Mouse (Mus musculus): ENCODE measurements at regions not wholly inside any gene's neighbourhood (a gene's known extent, or its start where the extent isn't known, plus 50 kb on each side); places are given as distances from the start of the nearest gene placed in this dataset.

GRCm38 (mm10) chr9:113601451-113601850, 106.6 kb downstream of the Pdcd6ip start:
- Histone ChIP-seq H3K9ac (no peak overlapping the region), H3K27me3 (no peaks in the 10 kb centered on the region), H3K4me2 (replicated peaks) (no peak overlapping the region), H3K27ac (no peak overlapping the region), H3K4me1 (no peaks in the 10 kb centered on the region), H3K36me3 (no peaks in the 10 kb centered on the region), H3K4me3 (no peak overlapping the region), H3K9me3 (no peaks in the 10 kb centered on the region)
- no peak for ATAC-seq (ENCODE audit: insufficient number of reproducible peaks, insufficient read depth, low FRiP score, low TSS enrichment)
- 11% methylated on average over 5 of the region's 5 CpGs for WGBS

- WGBS, result 58% methylated on average over 6 of the region's 6 CpGs
- no peak for ATAC-seq (ENCODE audit: insufficient number of reproducible peaks, insufficient read depth, low FRiP score, low TSS enrichment)
Measured at GRCm38 (mm10) chr9:113587260-113587659, 120.8 kb downstream of the Pdcd6ip start.

GRCm38 (mm10) chr9:113586477-113586876, 121.6 kb downstream of the Pdcd6ip start:
- Histone ChIP-seq H3K4me2 (replicated peaks) (no peak overlapping the region), H3K4me3 (no peak overlapping the region), H3K4me1 (no peaks in the 10 kb centered on the region), H3K36me3 (no peaks in the 10 kb centered on the region), H3K9me3 (no peaks in the 10 kb centered on the region), H3K9ac (no peak overlapping the region), H3K27ac (no peak overlapping the region), H3K27me3 (no peaks in the 10 kb centered on the region)
- 89% methylated on average over 4 of the region's 4 CpGs for WGBS
- no peak for ATAC-seq (ENCODE audit: insufficient number of reproducible peaks, insufficient read depth, low FRiP score, low TSS enrichment)

More at GRCm38 (mm10) chr9:113587260-113587659, 120.8 kb downstream of the Pdcd6ip start:
- Histone ChIP-seq H3K9ac (no peak overlapping the region), H3K9me3 (no peaks in the 10 kb centered on the region), H3K4me1 (no peaks in the 10 kb centered on the region), H3K36me3 (no peaks in the 10 kb centered on the region), H3K4me3 (no peak overlapping the region), H3K27ac (no peak overlapping the region), H3K4me2 (replicated peaks) (no peak overlapping the region), H3K27me3 (no peaks in the 10 kb centered on the region)

GRCm38 (mm10) chr9:113578221-113578620, 129.8 kb downstream of the Pdcd6ip start:
- H3K4me2 ChIP-seq (replicated peaks), result no peak overlapping the region
- 74% methylated on average over 9 of the region's 9 CpGs for WGBS
- H3K27me3 ChIP-seq, result no peaks in the 10 kb centered on the region
- ATAC-seq (ENCODE audit: insufficient number of reproducible peaks, insufficient read depth, low FRiP score, low TSS enrichment), result no peak
- no peaks in the 10 kb centered on the region for H3K36me3 ChIP-seq
- H3K4me3 ChIP-seq, result no peak overlapping the region
- H3K4me1 ChIP-seq, result no peaks in the 10 kb centered on the region
- no peak overlapping the region for H3K9ac ChIP-seq
- no peak overlapping the region for H3K27ac ChIP-seq
- H3K9me3 ChIP-seq, result no peaks in the 10 kb centered on the region

GRCm38 (mm10) chr9:113568849-113569248, 139.2 kb downstream of the Pdcd6ip start:
- no peak overlapping the region for H3K4me2 ChIP-seq (replicated peaks)
- H3K9me3 ChIP-seq, result no peaks in the 10 kb centered on the region
- H3K9ac ChIP-seq, result no peak overlapping the region
- no peak overlapping the region for H3K4me3 ChIP-seq
- no peaks in the 10 kb centered on the region for H3K4me1 ChIP-seq
- no peaks in the 10 kb centered on the region for H3K36me3 ChIP-seq
- no peak for ATAC-seq (ENCODE audit: insufficient number of reproducible peaks, insufficient read depth, low FRiP score, low TSS enrichment)
- 83% methylated on average over 1 of the region's 1 CpGs for WGBS
- H3K27me3 ChIP-seq, result no peaks in the 10 kb centered on the region
- H3K27ac ChIP-seq, result no peak overlapping the region

GRCm38 (mm10) chr9:113567705-113568104, 140.4 kb downstream of the Pdcd6ip start:
- no peak for ATAC-seq (ENCODE audit: insufficient number of reproducible peaks, insufficient read depth, low FRiP score, low TSS enrichment)
- no peaks in the 10 kb centered on the region for H3K27me3 ChIP-seq
- H3K9me3 ChIP-seq, result no peaks in the 10 kb centered on the region
- no peak overlapping the region for H3K9ac ChIP-seq
- no peak overlapping the region for H3K27ac ChIP-seq
- no peak overlapping the region for H3K4me3 ChIP-seq
- 70% methylated on average over 1 of the region's 1 CpGs for WGBS
- H3K4me2 ChIP-seq (replicated peaks), result no peak overlapping the region
- H3K36me3 ChIP-seq, result no peaks in the 10 kb centered on the region
- H3K4me1 ChIP-seq, result no peaks in the 10 kb centered on the region

- H3K9ac ChIP-seq, result no peak overlapping the region
- ATAC-seq (ENCODE audit: insufficient number of reproducible peaks, insufficient read depth, low FRiP score, low TSS enrichment), result no peak
- no peak overlapping the region for H3K4me3 ChIP-seq
- no peak overlapping the region for H3K27ac ChIP-seq
- no peaks in the 10 kb centered on the region for H3K9me3 ChIP-seq
- H3K27me3 ChIP-seq, result no peaks in the 10 kb centered on the region
- no peak overlapping the region for H3K4me2 ChIP-seq (replicated peaks)
- no peaks in the 10 kb centered on the region for H3K4me1 ChIP-seq
- 86% methylated on average over 3 of the region's 3 CpGs for WGBS
- H3K36me3 ChIP-seq, result no peaks in the 10 kb centered on the region
Measured at GRCm38 (mm10) chr9:113566620-113567019, 141.4 kb downstream of the Pdcd6ip start.

GRCm38 (mm10) chr9:113553911-113554310, 154.1 kb downstream of the Pdcd6ip start:
- no peaks in the 10 kb centered on the region for H3K36me3 ChIP-seq
- H3K4me1 ChIP-seq, result no peaks in the 10 kb centered on the region
- H3K9ac ChIP-seq, result no peak overlapping the region
- H3K27me3 ChIP-seq, result no peaks in the 10 kb centered on the region
- no peak overlapping the region for H3K4me3 ChIP-seq
- no peak for ATAC-seq (ENCODE audit: insufficient number of reproducible peaks, insufficient read depth, low FRiP score, low TSS enrichment)
- no peak overlapping the region for H3K27ac ChIP-seq
- 93% methylated on average over 12 of the region's 12 CpGs for WGBS
- H3K4me2 ChIP-seq (replicated peaks), result no peak overlapping the region
- H3K9me3 ChIP-seq, result no peaks in the 10 kb centered on the region

GRCm38 (mm10) chr9:113547458-113547857, 160.6 kb downstream of the Pdcd6ip start:
- no peak overlapping the region for H3K4me3 ChIP-seq
- H3K4me1 ChIP-seq, result no peaks in the 10 kb centered on the region
- H3K36me3 ChIP-seq, result no peaks in the 10 kb centered on the region
- WGBS, result 84% methylated on average over 3 of the region's 3 CpGs
- no peak overlapping the region for H3K27ac ChIP-seq
- H3K9me3 ChIP-seq, result no peaks in the 10 kb centered on the region
- no peak for ATAC-seq (ENCODE audit: insufficient number of reproducible peaks, insufficient read depth, low FRiP score, low TSS enrichment)
- no peaks in the 10 kb centered on the region for H3K27me3 ChIP-seq
- no peak overlapping the region for H3K9ac ChIP-seq
- H3K4me2 ChIP-seq (replicated peaks), result no peak overlapping the region

GRCm38 (mm10) chr9:113528586-113528985, 179.5 kb downstream of the Pdcd6ip start:
- Histone ChIP-seq H3K4me1 (no peaks in the 10 kb centered on the region), H3K27ac (no peak overlapping the region), H3K27me3 (no peaks in the 10 kb centered on the region), H3K36me3 (no peaks in the 10 kb centered on the region), H3K4me3 (no peak overlapping the region), H3K9me3 (no peaks in the 10 kb centered on the region), H3K4me2 (replicated peaks) (no peak overlapping the region), H3K9ac (no peak overlapping the region)
- WGBS, result 78% methylated on average over 2 of the region's 2 CpGs
- ATAC-seq (ENCODE audit: insufficient number of reproducible peaks, insufficient read depth, low FRiP score, low TSS enrichment), result no peak

GRCm38 (mm10) chr9:113524307-113524706, 183.8 kb downstream of the Pdcd6ip start:
- Histone ChIP-seq H3K9ac (no peak overlapping the region), H3K36me3 (no peaks in the 10 kb centered on the region), H3K4me2 (replicated peaks) (no peak overlapping the region), H3K9me3 (no peaks in the 10 kb centered on the region), H3K27me3 (no peaks in the 10 kb centered on the region), H3K4me3 (no peak overlapping the region), H3K4me1 (no peaks in the 10 kb centered on the region), H3K27ac (no peak overlapping the region)
- ATAC-seq (ENCODE audit: insufficient number of reproducible peaks, insufficient read depth, low FRiP score, low TSS enrichment), result no peak
- 75% methylated on average over 3 of the region's 3 CpGs for WGBS

GRCm38 (mm10) chr9:113523173-113523572, 184.9 kb downstream of the Pdcd6ip start:
- 91% methylated on average over 2 of the region's 2 CpGs for WGBS
- Histone ChIP-seq H3K4me1 (no peaks in the 10 kb centered on the region), H3K9me3 (no peaks in the 10 kb centered on the region), H3K4me2 (replicated peaks) (no peak overlapping the region), H3K27ac (no peak overlapping the region), H3K4me3 (no peak overlapping the region), H3K9ac (no peak overlapping the region), H3K27me3 (no peaks in the 10 kb centered on the region), H3K36me3 (no peaks in the 10 kb centered on the region)
- no peak for ATAC-seq (ENCODE audit: insufficient number of reproducible peaks, insufficient read depth, low FRiP score, low TSS enrichment)

- H3K4me3 ChIP-seq, result no peak overlapping the region
- no peaks in the 10 kb centered on the region for H3K36me3 ChIP-seq
- H3K9ac ChIP-seq, result no peak overlapping the region
- ATAC-seq (ENCODE audit: insufficient number of reproducible peaks, insufficient read depth, low FRiP score, low TSS enrichment), result no peak; the same call in 1 of the 2 replicates
- H3K27ac ChIP-seq, result no peak overlapping the region
- 61% methylated on average over 10 of the region's 10 CpGs for WGBS
- no peaks in the 10 kb centered on the region for H3K27me3 ChIP-seq
- H3K4me1 ChIP-seq, result no peaks in the 10 kb centered on the region
- no peak overlapping the region for H3K4me2 ChIP-seq (replicated peaks)
- no peaks in the 10 kb centered on the region for H3K9me3 ChIP-seq
Measured at GRCm38 (mm10) chr9:113519727-113520126, 188.3 kb downstream of the Pdcd6ip start.
